Mouse (Mus musculus) limb, embryonic 10.5 days (tissue): ENCODE data around the gene Rexo1. TPM values are rescaled to one million over a fixed set of nuclear protein-coding genes. Genes with fewer than 3 reads are reported as not detected.
A peak's percentile ranks its signal among the peaks of the same experiment; 100 is the strongest.

ENCODE experiments used
- DNase-seq: peaks from one replicate; pipeline ENCODE4 v3.0.0-alpha.2; 2017; ENCODE audit warnings: low spot score
- H3K27ac ChIP-seq: fragments of 300-500 bp; sonication (generic); 2 replicates; pipeline ENCODE4 v1.5.1; 2016; ENCODE audit warnings: mild to moderate bottlenecking
- H3K27me3 ChIP-seq: fragments of 300-500 bp; sonication (generic); 2 replicates; pipeline ENCODE4 v1.6.1; 2016; ENCODE audit warnings: low read depth, mild to moderate bottlenecking; ENCODE audit not compliant: poor library complexity, severe bottlenecking
- H3K36me3 ChIP-seq: fragments of 300-500 bp; sonication (generic); 2 replicates; pipeline ENCODE4 v1.6.1; 2016; ENCODE audit warnings: mild to moderate bottlenecking, moderate library complexity
- H3K4me1 ChIP-seq: fragments of 300-500 bp; sonication (generic); 2 replicates; pipeline ENCODE4 v1.6.1; 2016
- H3K4me3 ChIP-seq: fragments of 300-500 bp; sonication (generic); 2 replicates; pipeline ENCODE4 v1.5.1; 2016; ENCODE audit warnings: mild to moderate bottlenecking, moderate library complexity
- H3K9me3 ChIP-seq: fragments of 300-500 bp; sonication (generic); replicated peaks from 2 replicates; pipeline ENCODE4 v1.6.1; 2016; ENCODE audit warnings: mild to moderate bottlenecking
- WGBS: fragments of 180-500 bp; shearing (Covaris S2); methylation state at CpG from one replicate; pipeline ENCODE4 v1.1.7; 2016; 5-methylcytosine and 5-hydroxymethylcytosine counted together
- polyA plus RNA-seq: library from polyadenylated mRNA; unstranded; fragments of >200 nt; fragmentation: Nextera tagmentation; extraction: Ambion mirVana; gene quantifications from 2 replicates; pipeline ENCODE4 v1.2.1, GENCODE M21; 2016

The Rexo1 gene
- polyA plus RNA-seq, 1 experiment from 2014 or later = 42.6 TPM

DNA sequence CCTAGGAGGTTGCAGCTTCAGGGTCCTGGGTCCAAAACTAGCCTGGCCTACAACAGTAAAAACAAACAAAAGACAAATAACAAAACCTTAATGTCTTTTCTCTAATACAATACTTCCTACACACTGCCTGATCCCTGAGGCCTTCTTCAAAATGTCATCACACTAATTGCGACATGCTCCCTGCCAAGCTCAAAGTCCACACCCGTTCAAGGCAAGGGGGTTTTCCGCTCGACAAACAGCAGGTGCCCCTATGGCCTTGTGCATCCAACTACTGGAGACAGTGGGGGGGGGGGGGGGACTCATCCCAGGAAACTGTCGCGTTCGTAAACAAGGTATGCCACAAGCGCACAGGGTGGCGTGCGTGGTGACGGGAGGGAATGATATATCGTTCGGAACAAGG is 739 bp downstream of the Rexo1 start:
- H3K27me3 ChIP-seq = no peaks in the 10 kb centered on the region
- no peaks in the 10 kb centered on the region for H3K9me3 ChIP-seq
- WGBS = 1% methylated on average over 13 of the region's 13 CpGs
- peaks cover 21% of the 10 kb centered on the region for H3K36me3 ChIP-seq
- H3K4me3 ChIP-seq = peak overlapping the region; percentile 89
- peaks cover 41% of the 10 kb centered on the region for H3K4me1 ChIP-seq
- H3K27ac ChIP-seq = peak overlapping the region; percentile 98
- DNase-seq = no peak

- Histone ChIP-seq H3K4me3 (0 out of 2 replicates have a peak overlapping the region, but pooled peaks have one; percentile 20), H3K27ac (no peak overlapping the region), H3K27me3 (no peaks in the 10 kb centered on the region), H3K9me3 (no peaks in the 10 kb centered on the region), H3K36me3 (peaks cover 21% of the 10 kb centered on the region), H3K4me1 (peaks cover 43% of the 10 kb centered on the region)
- WGBS = 92% methylated on average over 7 of the region's 7 CpGs
- DNase-seq = no peak
Observed at GRCm38 (mm10) chr10:80559431-80559830, 1.9 kb downstream of the Rexo1 start.

- 42% methylated on average over 5 of the region's 5 CpGs for WGBS
- Histone ChIP-seq H3K27me3 (no peaks in the 10 kb centered on the region), H3K27ac (no peak overlapping the region), H3K9me3 (no peaks in the 10 kb centered on the region), H3K4me3 (no peak overlapping the region), H3K4me1 (peaks cover 41% of the 10 kb centered on the region), H3K36me3 (peaks cover 29% of the 10 kb centered on the region)
- peak; percentile 83 for DNase-seq
Observed at GRCm38 (mm10) chr10:80557346-80557965, 3.9 kb downstream of the Rexo1 start.

- no peak for DNase-seq
- Histone ChIP-seq H3K27me3 (no peaks in the 10 kb centered on the region), H3K9me3 (no peaks in the 10 kb centered on the region), H3K4me3 (no peak overlapping the region; the same call in 1 of the 2 replicates), H3K27ac (no peak overlapping the region), H3K36me3 (peaks cover 54% of the 10 kb centered on the region), H3K4me1 (peaks cover 19% of the 10 kb centered on the region)
- 86% methylated on average over 6 of the region's 6 CpGs for WGBS
Observed at GRCm38 (mm10) chr10:80553997-80554396, 7.4 kb downstream of the Rexo1 start.

DNA sequence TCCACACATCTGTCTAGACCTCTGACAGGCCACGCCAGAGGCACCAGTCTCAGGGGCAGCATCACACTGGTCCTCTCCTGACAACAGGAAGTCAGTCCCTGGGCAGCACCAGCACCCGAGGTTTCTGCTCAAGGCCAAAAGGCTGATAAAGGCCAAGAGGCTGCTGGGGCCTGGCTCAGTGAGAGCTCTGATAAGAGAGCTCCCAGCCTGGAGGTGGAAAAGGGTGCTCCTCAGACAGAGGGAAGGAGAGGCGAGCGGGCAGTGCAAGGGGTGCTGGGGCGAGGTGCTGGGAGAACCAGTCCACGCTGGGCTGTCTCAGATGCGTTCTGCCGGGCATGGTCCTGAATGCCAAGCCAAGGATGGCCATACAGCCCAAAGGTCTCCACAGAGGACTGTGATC is 7.8 kb downstream of the Rexo1 start:
- Histone ChIP-seq H3K4me3 (no peak overlapping the region; the same call in 1 of the 2 replicates), H3K9me3 (no peaks in the 10 kb centered on the region), H3K27me3 (no peaks in the 10 kb centered on the region), H3K27ac (no peak overlapping the region), H3K36me3 (peaks cover 57% of the 10 kb centered on the region), H3K4me1 (peaks cover 18% of the 10 kb centered on the region)
- DNase-seq = no peak
- WGBS = 85% methylated on average over 8 of the region's 8 CpGs

- no peak for DNase-seq
- WGBS = 63% methylated on average over 9 of the region's 9 CpGs
Observed at GRCm38 (mm10) chr10:80552364-80552763, 9.0 kb downstream of the Rexo1 start.

GRCm38 (mm10) chr10:80549279-80549678 is 12.1 kb downstream of the Rexo1 start:
- no peak overlapping the region for H3K4me3 ChIP-seq
- H3K36me3 ChIP-seq = peaks cover 85% of the 10 kb centered on the region
- H3K27ac ChIP-seq = no peak overlapping the region
- H3K4me1 ChIP-seq = no peaks in the 10 kb centered on the region
- no peaks in the 10 kb centered on the region for H3K9me3 ChIP-seq
- WGBS = 95% methylated on average over 21 of the region's 21 CpGs
- no peaks in the 10 kb centered on the region for H3K27me3 ChIP-seq
- DNase-seq = no peak

More at GRCm38 (mm10) chr10:80552364-80552763, 9.0 kb downstream of the Rexo1 start:
- no peaks in the 10 kb centered on the region for H3K27me3 ChIP-seq
- H3K4me3 ChIP-seq = no peak overlapping the region
- no peak overlapping the region for H3K27ac ChIP-seq
- H3K9me3 ChIP-seq = no peaks in the 10 kb centered on the region
- peaks cover 6% of the 10 kb centered on the region for H3K4me1 ChIP-seq
- H3K36me3 ChIP-seq = peaks cover 68% of the 10 kb centered on the region

DNA sequence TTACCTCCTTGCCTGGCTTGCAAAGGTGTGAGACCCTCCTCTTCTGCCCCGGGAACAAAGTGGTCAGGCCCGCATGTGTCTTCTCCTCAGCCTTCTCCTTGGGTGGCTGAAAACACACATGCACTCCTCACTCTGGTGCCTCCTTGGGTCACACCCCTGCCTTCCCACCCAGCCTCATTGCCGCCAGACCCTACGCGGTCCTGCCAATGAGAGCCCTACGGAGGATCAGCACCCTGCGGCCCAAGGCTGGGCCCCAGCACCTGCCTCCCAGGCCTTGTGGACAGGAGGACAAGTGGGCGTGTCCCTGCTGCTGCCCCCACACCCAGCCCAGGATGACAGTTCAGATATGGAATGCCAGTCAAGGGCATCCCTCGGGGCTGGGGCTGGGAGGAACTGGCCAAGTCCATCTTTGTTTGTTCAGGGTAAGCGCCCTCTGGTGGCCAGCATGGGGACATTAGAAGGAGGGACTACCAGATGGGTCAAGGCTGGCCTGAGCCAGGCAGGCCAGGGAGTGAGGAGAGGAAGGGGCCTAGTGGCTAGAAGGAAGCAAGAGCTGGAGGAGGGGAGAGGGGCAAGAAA is 12.8 kb downstream of the Rexo1 start:
- no peaks in the 10 kb centered on the region for H3K27me3 ChIP-seq
- no peaks in the 10 kb centered on the region for H3K9me3 ChIP-seq
- DNase-seq = peak; percentile 83
- WGBS = 77% methylated on average over 10 of the region's 10 CpGs
- H3K4me3 ChIP-seq = no peak overlapping the region
- H3K36me3 ChIP-seq = peaks cover 85% of the 10 kb centered on the region
- H3K27ac ChIP-seq = no peak overlapping the region
- H3K4me1 ChIP-seq = no peaks in the 10 kb centered on the region

DNA sequence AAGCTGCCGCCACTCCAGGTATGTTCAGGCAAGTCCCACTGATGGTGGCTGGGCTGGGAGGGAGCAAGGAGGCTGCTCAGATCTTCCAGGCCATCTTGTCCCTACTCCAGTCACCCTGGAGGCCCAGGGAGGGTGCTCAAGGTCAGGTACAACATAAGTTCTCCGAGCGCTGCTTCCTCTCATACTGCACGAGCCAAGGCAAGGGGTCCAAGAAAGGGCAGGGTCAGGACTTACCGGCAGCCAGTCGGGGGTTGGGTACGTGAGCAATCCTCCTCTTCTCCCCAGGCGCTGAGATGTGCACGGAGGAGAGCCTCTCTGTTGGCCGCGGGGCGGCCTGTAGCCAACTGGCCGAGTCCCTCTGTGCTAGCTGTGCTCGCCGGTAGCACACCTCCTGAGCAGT is 13.8 kb downstream of the Rexo1 start:
- peaks cover 92% of the 10 kb centered on the region for H3K36me3 ChIP-seq
- no peaks in the 10 kb centered on the region for H3K4me1 ChIP-seq
- H3K9me3 ChIP-seq = no peaks in the 10 kb centered on the region
- WGBS = 94% methylated on average over 15 of the region's 15 CpGs
- no peak for DNase-seq
- H3K27ac ChIP-seq = no peak overlapping the region
- H3K27me3 ChIP-seq = no peaks in the 10 kb centered on the region
- no peak overlapping the region for H3K4me3 ChIP-seq

- no peak overlapping the region for H3K27ac ChIP-seq
- 91% methylated on average over 4 of the region's 4 CpGs for WGBS
- H3K36me3 ChIP-seq = peaks cover 93% of the 10 kb centered on the region
- no peaks in the 10 kb centered on the region for H3K4me1 ChIP-seq
- no peak overlapping the region for H3K4me3 ChIP-seq
- no peaks in the 10 kb centered on the region for H3K9me3 ChIP-seq
- no peak for DNase-seq
- H3K27me3 ChIP-seq = no peaks in the 10 kb centered on the region
Observed at GRCm38 (mm10) chr10:80546945-80547344, 14.4 kb downstream of the Rexo1 start.

DNA sequence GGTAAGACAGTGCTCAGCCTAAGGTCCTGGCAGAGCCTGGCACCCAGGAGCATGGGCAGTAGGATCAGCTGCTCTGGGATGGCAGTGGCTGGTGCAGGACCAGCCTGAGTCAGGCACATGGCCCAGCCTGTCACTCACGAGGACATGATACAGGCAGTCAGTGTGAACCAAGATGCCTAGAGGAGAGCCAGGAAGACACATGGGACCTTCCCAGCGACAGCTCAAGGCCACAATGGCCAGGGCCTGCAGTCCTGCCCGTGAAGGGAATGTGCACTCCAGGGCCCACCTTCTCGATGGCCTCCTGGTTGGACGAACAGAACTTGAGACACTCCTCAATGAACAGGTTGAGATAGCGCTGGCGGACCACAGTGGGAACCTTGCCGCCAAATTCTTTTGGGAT is 15.8 kb downstream of the Rexo1 start:
- DNase-seq = no peak
- WGBS = 94% methylated on average over 8 of the region's 8 CpGs
- Histone ChIP-seq H3K27me3 (no peaks in the 10 kb centered on the region), H3K9me3 (no peaks in the 10 kb centered on the region), H3K36me3 (peaks cover 99% of the 10 kb centered on the region), H3K4me1 (no peaks in the 10 kb centered on the region), H3K27ac (no peak overlapping the region), H3K4me3 (no peak overlapping the region)

DNA sequence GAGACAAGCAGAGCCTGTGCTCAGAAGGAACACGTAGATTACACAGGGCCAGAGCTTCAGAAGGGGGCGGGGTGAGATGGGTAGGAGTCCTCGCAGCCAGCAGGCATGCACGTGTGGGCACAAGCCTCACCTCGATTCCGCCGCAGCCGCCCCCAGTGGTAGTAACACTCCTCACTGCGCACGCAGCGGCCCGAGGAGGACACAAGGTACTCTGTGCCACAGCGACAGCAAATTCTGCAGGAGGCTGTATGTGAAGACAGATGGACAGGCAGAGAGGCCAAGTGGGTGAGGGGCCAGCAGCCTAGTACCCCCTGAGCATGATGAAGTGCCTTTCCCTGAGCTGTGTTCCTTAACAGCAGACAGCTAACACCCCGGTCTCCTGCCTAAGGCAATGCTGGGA is 17.5 kb downstream of the Rexo1 start:
- Histone ChIP-seq H3K9me3 (no peaks in the 10 kb centered on the region), H3K36me3 (peaks cover 82% of the 10 kb centered on the region), H3K27ac (0 out of 2 replicates have a peak overlapping the region, but pooled peaks have one; percentile 8), H3K4me1 (peaks cover 3% of the 10 kb centered on the region), H3K27me3 (peaks cover 4% of the 10 kb centered on the region; the same call in 1 of the 2 replicates), H3K4me3 (no peak overlapping the region)
- DNase-seq = no peak
- WGBS = 94% methylated on average over 14 of the region's 14 CpGs

GRCm38 (mm10) chr10:80539493-80539892 is 21.9 kb downstream of the Rexo1 start:
- Histone ChIP-seq H3K27me3 (peaks cover 47% of the 10 kb centered on the region), H3K9me3 (no peaks in the 10 kb centered on the region), H3K4me3 (peak overlapping the region; percentile 44; the same call in 1 of the 2 replicates), H3K27ac (no peak overlapping the region), H3K4me1 (peaks cover 21% of the 10 kb centered on the region), H3K36me3 (peaks cover 38% of the 10 kb centered on the region)
- DNase-seq = no peak
- 38% methylated on average over 5 of the region's 5 CpGs for WGBS
